ENCODE assay signal across 8 mouse cellular contexts in genomic region chr17:15065391-15066024, GRCm38 (mm10). TPM values are rescaled to one million over a fixed set of nuclear protein-coding genes. Genes with fewer than 3 reads are reported as not detected.
DNase-seq lines count a peak whose midpoint lies in the region; ATAC-seq and TF ChIP-seq lines count a peak whose summit lies in the region.

No protein-coding gene starts in this region.

- no peak overlapping the region for H3K27ac ChIP-seq in MEL (ENCODE audit: control insufficient read depth, low read depth, low read length)
- H3K27ac ChIP-seq in bone marrow macrophage, adult 2 months (ENCODE audit: insufficient read depth, low read depth, low read length): no peak overlapping the region
- no peak overlapping the region for H3K27ac ChIP-seq in heart, embryonic 15.5 days
- H3K27ac ChIP-seq in lung, postnatal 0 days (ENCODE audit: low read length): no peak overlapping the region

- H3K36me3 ChIP-seq in MEL (ENCODE audit: control insufficient read depth in 1 of 2, insufficient read depth in 2 of 2, low read length in 2 of 2): peaks cover 0 to 5% of the 10 kb centered on the region in 2 experiments; a peak in 2 of 4 replicates
- no peaks in the 10 kb centered on the region for H3K36me3 ChIP-seq in heart, embryonic 15.5 days
- H3K36me3 ChIP-seq in lung, postnatal 0 days (ENCODE audit: insufficient read depth, low read length): 0 out of 2 replicates have a peak, but pooled peaks cover 14% of the 10 kb centered on the region

- 41% methylated on average over 13 of the region's 13 CpGs for WGBS in heart, embryonic 15.5 days
- 41% methylated on average over 13 of the region's 13 CpGs for WGBS in lung, postnatal 0 days

- no peak overlapping the region for H3K9ac ChIP-seq in MEL (ENCODE audit: control insufficient read depth, low read depth, low read length, poor library complexity, severe bottlenecking)
- no peak overlapping the region for H3K9ac ChIP-seq in heart, embryonic 15.5 days
- H3K9ac ChIP-seq in lung, postnatal 0 days (replicated peaks; ENCODE audit: low read depth): no peak overlapping the region

- H3K9me3 ChIP-seq in MEL (replicated peaks; ENCODE audit: insufficient read depth, low read length): no peaks in the 10 kb centered on the region
- no peaks in the 10 kb centered on the region for H3K9me3 ChIP-seq in heart, embryonic 15.5 days (replicated peaks)
- H3K9me3 ChIP-seq in lung, postnatal 0 days (ENCODE audit: low read length): no peaks in the 10 kb centered on the region

- no peaks in the 10 kb centered on the region for H3K79me2 ChIP-seq in MEL (ENCODE audit: control insufficient read depth, insufficient read depth, low read length, poor library complexity)

- no peak for TF ChIP-seq POLR2A in MEL (IDR thresholded peaks at IDR 0.05; ENCODE audit: control insufficient read depth in 1 of 2, insufficient read depth in 1 of 2, low read depth in 1 of 2, low read length in 2 of 2, poor library complexity in 1 of 2)
- no peak for TF ChIP-seq POLR2A in bone marrow macrophage, adult 2 months (IDR thresholded peaks at IDR 0.05; ENCODE audit: borderline replicate concordance, low read depth, low read length)

- no peaks in the 10 kb centered on the region for H3K27me3 ChIP-seq in MEL (ENCODE audit: control insufficient read depth in 1 of 2, insufficient read depth in 2 of 2, low read length in 2 of 2)
- H3K27me3 ChIP-seq in heart, embryonic 15.5 days: peaks cover 21% of the 10 kb centered on the region
- H3K27me3 ChIP-seq in lung, postnatal 0 days (replicated peaks; ENCODE audit: insufficient read depth, low read length): no peaks in the 10 kb centered on the region

- DNase-seq in MEL (ENCODE audit: low read depth, low spot score): peak; percentile 73
- peak; percentile 73 for DNase-seq in kidney, postnatal 14 days
- DNase-seq in lung, postnatal 0 days (ENCODE audit: low spot score): peak; percentile 90
- peak; percentile 92 for DNase-seq in retina, embryonic 14.5 days (ENCODE audit: low spot score)
- no peak for DNase-seq in spleen, adult 12 weeks (ENCODE audit: low spot score)

- H3K4me1 ChIP-seq in MEL (ENCODE audit: control insufficient read depth in 1 of 2, insufficient read depth in 2 of 2, low read length in 2 of 2): no peaks in the 10 kb centered on the region
- peaks cover 34% of the 10 kb centered on the region for H3K4me1 ChIP-seq in bone marrow macrophage, adult 2 months (ENCODE audit: control insufficient read depth, insufficient read depth, low read length)
- H3K4me1 ChIP-seq in heart, embryonic 15.5 days (replicated peaks): peaks cover 24% of the 10 kb centered on the region
- H3K4me1 ChIP-seq in lung, postnatal 0 days (ENCODE audit: insufficient read depth, low read depth, low read length): no peaks in the 10 kb centered on the region

- H3K4me2 ChIP-seq in heart, embryonic 15.5 days: no peak overlapping the region
- H3K4me2 ChIP-seq in lung, postnatal 0 days (replicated peaks; ENCODE audit: low read depth, low read length): no peak overlapping the region

- TF ChIP-seq RAD21 in MEL (IDR thresholded peaks at IDR 0.05; ENCODE audit: low read depth, low read length): peak; percentile 90

- no peak overlapping the region for H3K4me3 ChIP-seq in MEL (ENCODE audit: control insufficient read depth in 1 of 2, insufficient read depth in 1 of 2, low read depth in 2 of 2, low read length in 2 of 2)
- no peak overlapping the region for H3K4me3 ChIP-seq in bone marrow macrophage, adult 2 months (ENCODE audit: insufficient read depth, low read length)
- no peak overlapping the region for H3K4me3 ChIP-seq in heart, embryonic 15.5 days
- H3K4me3 ChIP-seq in lung, postnatal 0 days (ENCODE audit: low read depth, low read length): no peak overlapping the region

- ATAC-seq in erythroblast, adult 5-6 weeks (replicated peaks; ENCODE audit: low FRiP score, poor library complexity, severe bottlenecking): 0 out of 2 replicates have a peak, but pooled peaks have one; percentile 27
- ATAC-seq in heart, embryonic 15.5 days (replicated peaks; ENCODE audit: insufficient number of reproducible peaks, insufficient read depth, low FRiP score, low read depth): 0 out of 2 replicates have a peak, but pooled peaks have one; percentile 21
- peak; percentile 81 for ATAC-seq in lung, postnatal 0 days

- no peak for TF ChIP-seq EP300 in MEL (IDR thresholded peaks at IDR 0.05; ENCODE audit: low read depth in 1 of 2, low read length in 2 of 2)
- TF ChIP-seq EP300 in lung, postnatal 0 days (IDR thresholded peaks at IDR 0.05): no peak

- TF ChIP-seq CTCF in MEL (IDR thresholded peaks at IDR 0.05 in 2 of 3, conservative IDR thresholded peaks at IDR 0.05 in 1 of 3; ENCODE audit: control insufficient read depth in 1 of 3, insufficient read depth in 1 of 3, low read depth in 2 of 3, low read length in 3 of 3, poor library complexity in 1 of 3, severe bottlenecking in 1 of 3): peak; percentile 53 to 90 (median 57)
- peak; percentile 46; the same call in 1 of the 2 replicates for TF ChIP-seq CTCF in bone marrow macrophage, adult 2 months (IDR thresholded peaks at IDR 0.05; ENCODE audit: low read depth, low read length)
- peak; percentile 86 for TF ChIP-seq CTCF in lung, postnatal 0 days (IDR thresholded peaks at IDR 0.05)

TF ChIP-seq in MEL, 35 proteins besides CTCF, POLR2A, EP300 and RAD21:
- TF ChIP-seq ZC3H11A (IDR thresholded peaks at IDR 0.05; ENCODE audit: low read depth, low read length): peak; percentile 78
- peak; percentile 63 for TF ChIP-seq TBP (IDR thresholded peaks at IDR 0.05; ENCODE audit: low read depth, low read length)
- TF ChIP-seq SIN3A (IDR thresholded peaks at IDR 0.05; ENCODE audit: low read length): no peak
- TF ChIP-seq MEF2A (IDR thresholded peaks at IDR 0.05; ENCODE audit: extremely low read depth, insufficient replicate concordance, low read depth, low read length, poor library complexity, severe bottlenecking): no peak
- TF ChIP-seq SMC3 (IDR thresholded peaks at IDR 0.05; ENCODE audit: low read depth, low read length): peak; percentile 82

RNA-seq across cellular contexts. Expression of gene Gm3448, which starts 24.2 kb away (rescaled TPM):
- 4.4 and 8.1 TPM in 2 replicates for total RNA-seq in MEL (2012; rRNA removed)
- 1 to 10 TPM in 1 of 2 experiments, not detected in 1; 1.8 TPM for polyA plus RNA-seq in MEL (2012; ENCODE audit: insufficient read depth in 1 of 2, insufficient read length in 2 of 2, low read depth in 1 of 2, low replicate concordance in 2 of 2, missing spikeins in 1 of 2)
- 1.2 and 1.8 TPM in 2 replicates for polyA plus RNA-seq in bone marrow macrophage, adult 2 months (2012; ENCODE audit: insufficient read depth, insufficient read length, missing spikeins)
- 1.0 TPM in 1 of 2 replicates, not detected in the other for total RNA-seq in erythroblast, adult 5-6 weeks (2015; ENCODE audit: low replicate concordance)
- total RNA-seq in erythroblast, adult 5-6 weeks (2017; ENCODE audit: low replicate concordance): 2.4 and 4.8 TPM in 2 replicates
- 1.9 and 2.1 TPM in 2 replicates for polyA plus RNA-seq in heart, embryonic 15.5 days (2015; fragmentation: Nextera tagmentation; extraction: Ambion mirVana)
- polyA plus RNA-seq in lung, postnatal 0 days (2015; fragmentation: Nextera tagmentation; extraction: Ambion mirVana): 4.4 and 5.0 TPM in 2 replicates

RNA-seq across cellular contexts. Expression of gene Tcte3, which starts 24.2 kb away (rescaled TPM):
- total RNA-seq in MEL (2012; rRNA removed): 7.3 and 10.3 TPM in 2 replicates
- 10 to 100 TPM in 1 of 2 experiments, not detected in 1; 13.8 TPM for polyA plus RNA-seq in MEL (2012; ENCODE audit: insufficient read depth in 1 of 2, insufficient read length in 2 of 2, low read depth in 1 of 2, low replicate concordance in 2 of 2, missing spikeins in 1 of 2)
- polyA plus RNA-seq in bone marrow macrophage, adult 2 months (2012; ENCODE audit: insufficient read depth, insufficient read length, missing spikeins): not detected in 2 replicates
- total RNA-seq in erythroblast, adult 5-6 weeks (2015; ENCODE audit: low replicate concordance): not detected in 2 replicates
- not detected in 2 replicates for total RNA-seq in erythroblast, adult 5-6 weeks (2017; ENCODE audit: low replicate concordance)
- 1.00 TPM in 1 of 2 replicates, not detected in the other for polyA plus RNA-seq in heart, embryonic 15.5 days (2015; fragmentation: Nextera tagmentation; extraction: Ambion mirVana)
- 1.1 and 1.2 TPM in 2 replicates for polyA plus RNA-seq in lung, postnatal 0 days (2015; fragmentation: Nextera tagmentation; extraction: Ambion mirVana)

RNA-seq across cellular contexts. Expression of gene Ermard, which starts 24.5 kb away (rescaled TPM):
- 27.6 and 28.2 TPM in 2 replicates for total RNA-seq in MEL (2012; rRNA removed)
- polyA plus RNA-seq in MEL (2012; ENCODE audit: insufficient read depth in 1 of 2, insufficient read length in 2 of 2, low read depth in 1 of 2, low replicate concordance in 2 of 2, missing spikeins in 1 of 2): 10 to 100 TPM in 1 of 2 experiments, not detected in 1; 47.0 TPM
- polyA plus RNA-seq in bone marrow macrophage, adult 2 months (2012; ENCODE audit: insufficient read depth, insufficient read length, missing spikeins): 151 and 167 TPM in 2 replicates
- 35.0 and 43.1 TPM in 2 replicates for total RNA-seq in erythroblast, adult 5-6 weeks (2015; ENCODE audit: low replicate concordance)
- total RNA-seq in erythroblast, adult 5-6 weeks (2017; ENCODE audit: low replicate concordance): 17.9 and 28.6 TPM in 2 replicates
- 51.9 and 64.6 TPM in 2 replicates for polyA plus RNA-seq in heart, embryonic 15.5 days (2015; fragmentation: Nextera tagmentation; extraction: Ambion mirVana)
- 49.6 and 59.4 TPM in 2 replicates for polyA plus RNA-seq in lung, postnatal 0 days (2015; fragmentation: Nextera tagmentation; extraction: Ambion mirVana)

RNA-seq across cellular contexts. Expression of gene Gm3435, which starts 55.5 kb away (rescaled TPM):
- 2.3 and 3.6 TPM in 2 replicates for total RNA-seq in MEL (2012; rRNA removed)
- 1 to 10 TPM in 1 of 2 experiments, not detected in 1; 1.1 TPM for polyA plus RNA-seq in MEL (2012; ENCODE audit: insufficient read depth in 1 of 2, insufficient read length in 2 of 2, low read depth in 1 of 2, low replicate concordance in 2 of 2, missing spikeins in 1 of 2)
- 10.0 and 12.1 TPM in 2 replicates for polyA plus RNA-seq in bone marrow macrophage, adult 2 months (2012; ENCODE audit: insufficient read depth, insufficient read length, missing spikeins)
- not detected in 2 replicates for total RNA-seq in erythroblast, adult 5-6 weeks (2015; ENCODE audit: low replicate concordance)
- 2.1 and 6.7 TPM in 2 replicates for total RNA-seq in erythroblast, adult 5-6 weeks (2017; ENCODE audit: low replicate concordance)
- 4.7 and 5.4 TPM in 2 replicates for polyA plus RNA-seq in heart, embryonic 15.5 days (2015; fragmentation: Nextera tagmentation; extraction: Ambion mirVana)
- 4.5 and 5.6 TPM in 2 replicates for polyA plus RNA-seq in lung, postnatal 0 days (2015; fragmentation: Nextera tagmentation; extraction: Ambion mirVana)

Comparison
In these comparisons a context has a peak if more than half of its experiments do, and no peak if none do; other contexts are left out.
1. ATAC-seq: peak in every context shown above with its lines; median percentile 81 in lung, postnatal 0 days; 27 in erythroblast, adult 5-6 weeks; 21 in heart, embryonic 15.5 days.